ENCODE assay signal across 10 mouse cellular contexts in the genomic region with DNA sequence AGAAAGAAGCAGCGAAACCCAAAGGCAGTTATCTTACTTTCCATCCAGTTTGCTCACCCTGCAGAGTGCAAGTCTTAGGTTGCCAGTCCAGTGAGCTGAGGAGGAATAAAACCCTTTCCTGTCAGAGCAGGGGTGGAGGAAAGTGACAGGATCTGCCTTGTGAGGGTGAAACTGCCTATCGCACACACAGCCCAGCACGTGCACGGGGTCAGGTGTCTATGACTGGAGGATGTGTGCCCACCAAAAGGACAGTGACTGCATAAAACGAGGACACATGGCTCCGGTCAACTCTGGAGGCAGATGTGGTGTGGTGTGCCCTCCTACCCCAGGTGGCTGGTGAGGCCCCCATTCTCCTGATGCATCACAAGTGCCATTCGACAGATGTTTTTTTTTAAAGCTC.
"Had no signal": no experiment of that assay in that cellular context is flagged by ENCODE, and none has a peak within 500 bp of the region (broad histone marks: within the 10 kb centered on the region; RNA-seq: fewer than 3 reads in every experiment).

No protein-coding gene starts in this region.

- H3K36me3 ChIP-seq: limb, embryonic 10.5 days; midbrain, embryonic 13.5 days had no signal

- DNase-seq: kidney, postnatal 14 days; lung, adult 2 months; right cerebral cortex, postnatal 25 days; thymus, postnatal 14 days had no signal

- H3K4me3 ChIP-seq: limb, embryonic 10.5 days; midbrain, embryonic 13.5 days had no signal

- ATAC-seq: intestine, embryonic 16.5 days; lung, postnatal 0 days; midbrain, embryonic 13.5 days had no signal

- H3K27ac ChIP-seq: limb, embryonic 10.5 days; liver, embryonic 14.5 days; midbrain, embryonic 13.5 days; stomach, postnatal 0 days had no signal

- H3K9ac ChIP-seq: liver, embryonic 14.5 days; midbrain, embryonic 13.5 days had no signal

- H3K9me3 ChIP-seq: limb, embryonic 10.5 days; midbrain, embryonic 13.5 days had no signal

- H3K4me2 ChIP-seq: midbrain, embryonic 13.5 days had no signal
